In the genomic region with DNA sequence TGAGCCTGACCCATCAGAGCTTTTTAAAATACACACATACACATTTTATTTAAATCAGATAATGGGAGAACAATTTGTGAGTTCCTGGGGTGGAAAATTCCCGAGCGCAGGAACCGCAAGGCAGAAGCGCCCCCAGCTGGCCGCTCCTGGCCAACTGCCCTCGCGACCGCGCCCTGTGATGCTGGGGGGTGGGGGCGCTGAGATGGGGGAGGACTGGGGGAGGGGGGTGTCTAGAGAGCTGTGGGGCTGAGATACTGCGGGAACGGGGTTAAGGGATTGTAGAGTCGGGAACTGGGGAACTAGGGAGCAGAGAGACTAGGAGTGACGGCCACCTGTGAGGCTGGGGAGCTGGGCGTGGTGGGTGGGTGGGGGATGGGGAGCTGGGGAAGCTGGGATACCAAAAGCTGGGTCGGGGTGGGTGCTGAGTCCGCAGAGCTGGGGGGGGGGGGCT, we compare ENCODE assay signal across 8 mouse cellular contexts. TPM values are rescaled to one million over a fixed set of nuclear protein-coding genes. Genes with fewer than 3 reads are reported as not detected.
A peak's percentile ranks its signal among the peaks of the same experiment; 100 is the strongest.
DNase-seq lines count a peak whose midpoint lies in the region; ATAC-seq and TF ChIP-seq lines count a peak whose summit lies in the region.

No protein-coding gene starts in this region.

- H3K9ac ChIP-seq in forebrain, embryonic 13.5 days = peak overlapping the region; percentile 54

- no peaks in the 10 kb centered on the region for H3K9me3 ChIP-seq in forebrain, embryonic 13.5 days (replicated peaks)

- H3K36me3 ChIP-seq in forebrain, embryonic 13.5 days (ENCODE audit: poor library complexity, severe bottlenecking) = no peaks in the 10 kb centered on the region

- H3K27me3 ChIP-seq in forebrain, embryonic 13.5 days = no peaks in the 10 kb centered on the region

- under 1% methylated on average over 17 of the region's 17 CpGs for WGBS in forebrain, embryonic 13.5 days
- 2% methylated on average over 16 of the region's 17 CpGs for WGBS in lung, adult 2 months

- peaks cover 17% of the 10 kb centered on the region for H3K4me1 ChIP-seq in forebrain, embryonic 13.5 days
- peaks cover 18% of the 10 kb centered on the region for H3K4me1 ChIP-seq in lung, adult 2 months (ENCODE audit: control insufficient read depth, insufficient read depth, low read length)

- TF ChIP-seq CTCF in lung, adult 2 months (IDR thresholded peaks at IDR 0.05; ENCODE audit: insufficient read depth, low read length) = peak; percentile 16; the same call in 1 of the 2 replicates

- peak; percentile 71 for ATAC-seq in forebrain, embryonic 13.5 days
- no peak for ATAC-seq in erythroid progenitor cell, adult 5-6 weeks (replicated peaks; ENCODE audit: low FRiP score, poor library complexity, severe bottlenecking)

- peak overlapping the region; percentile 64 for H3K4me2 ChIP-seq in forebrain, embryonic 13.5 days

- H3K4me3 ChIP-seq in forebrain, embryonic 13.5 days = peak overlapping the region; percentile 42
- H3K4me3 ChIP-seq in lung, adult 2 months (replicated peaks; ENCODE audit: extremely low read depth, low read depth, low read length) = peak overlapping the region; percentile 65

- TF ChIP-seq POLR2A in lung, adult 2 months (IDR thresholded peaks at IDR 0.05; ENCODE audit: borderline replicate concordance, extremely low read depth, low read depth, low read length) = no peak

- peak; percentile 88 for DNase-seq in ES-CJ7 (ENCODE audit: low read depth, low spot score)
- peak; percentile 12 for DNase-seq in brain, embryonic 18.5 days (ENCODE audit: low read depth, low spot score)
- DNase-seq in heart, postnatal 14 days = peak; percentile 86
- peak; percentile 65 to 82 for DNase-seq in layer of hippocampus, adult 18-20 months (ENCODE audit: low spot score in 2 of 2)
- peak; percentile 79 for DNase-seq in lung, adult 2 months
- peak; percentile 17 for DNase-seq in retina, postnatal 7 days (ENCODE audit: low read depth, low spot score)

- no peak overlapping the region for H3K27ac ChIP-seq in forebrain, embryonic 13.5 days

- intact Hi-C loops in heart, postnatal 14 days (cut with DNase I) = loop anchor here (2.0 to 10.0 kb wide), 5 partner anchors 41 to 275 kb away; partner anchors contain the start of genes Epn2 and Slc47a2

RNA-seq across cellular contexts. Expression of gene Grap, which starts 33.2 kb away (rescaled TPM):
- 6.9 and 8.2 TPM in 2 replicates for polyA plus RNA-seq in forebrain, embryonic 13.5 days (2015; fragmentation: Nextera tagmentation; extraction: Ambion mirVana)
- 10 to 100 TPM; 13.9 to 15.4 TPM for total RNA-seq in heart, postnatal 14 days (2021)
- 1 to 10 TPM; 3.8 to 4.5 TPM for total RNA-seq in layer of hippocampus, adult 18-20 months (2021)
- 77.0 and 86.0 TPM in 2 replicates for polyA plus RNA-seq in lung, adult 2 months (2012; rRNA removed)
- total RNA-seq in erythroid progenitor cell, adult 5-6 weeks (2015; ENCODE audit: low replicate concordance) = 1.4 and 9.2 TPM in 2 replicates
- 0.51 and 1.4 TPM in 2 replicates for total RNA-seq in erythroid progenitor cell, adult 5-6 weeks (2017; ENCODE audit: low replicate concordance)

RNA-seq across cellular contexts. Expression of gene Epn2, which starts 40.3 kb away (rescaled TPM):
- 41.8 and 45.3 TPM in 2 replicates for polyA plus RNA-seq in forebrain, embryonic 13.5 days (2015; fragmentation: Nextera tagmentation; extraction: Ambion mirVana)
- 10 to 100 TPM; 23.4 to 29.8 TPM for total RNA-seq in heart, postnatal 14 days (2021)
- total RNA-seq in layer of hippocampus, adult 18-20 months (2021) = 100 to 1,000 TPM; 173 to 181 TPM
- polyA plus RNA-seq in lung, adult 2 months (2012; rRNA removed) = 74.0 and 84.5 TPM in 2 replicates
- not detected in 2 replicates for total RNA-seq in erythroid progenitor cell, adult 5-6 weeks (2015; ENCODE audit: low replicate concordance)
- total RNA-seq in erythroid progenitor cell, adult 5-6 weeks (2017; ENCODE audit: low replicate concordance) = not detected in 2 replicates

Comparison
In these comparisons a context has a peak if more than half of its experiments do, and no peak if none do; other contexts are left out.
1. DNase-seq: peak in every context shown above with its lines; median percentile 88 in ES-CJ7; 86 in heart, postnatal 14 days; 79 in lung, adult 2 months; 74 in layer of hippocampus, adult 18-20 months; 17 in retina, postnatal 7 days; 12 in brain, embryonic 18.5 days.
2. RNA of gene Epn2, which starts 40.3 kb away (total RNA-seq): 173 to 181 TPM in layer of hippocampus, adult 18-20 months and 23.4 to 29.8 TPM in heart, postnatal 14 days; not detected in erythroid progenitor cell, adult 5-6 weeks; every median in the first group is over 10 times any median in the second.